Mouse (Mus musculus) layer of hippocampus, adult 9-11 months (tissue): Measurements from ENCODE around the gene Oard1.

ENCODE experiments used
- DNase-seq: peaks from one replicate; pipeline ENCODE4 v3.0.0; 2022

Gene Oard1

GRCm38 (mm10) chr17:48409380-48410298 is at the start of gene Oard1, which contains the start of gene Nfya:
TSS of gene Oard1 (plus strand) at chr17:48410014.
TSS of gene Nfya (minus strand) at chr17:48409906.
- peak; percentile 100 for DNase-seq

DNA sequence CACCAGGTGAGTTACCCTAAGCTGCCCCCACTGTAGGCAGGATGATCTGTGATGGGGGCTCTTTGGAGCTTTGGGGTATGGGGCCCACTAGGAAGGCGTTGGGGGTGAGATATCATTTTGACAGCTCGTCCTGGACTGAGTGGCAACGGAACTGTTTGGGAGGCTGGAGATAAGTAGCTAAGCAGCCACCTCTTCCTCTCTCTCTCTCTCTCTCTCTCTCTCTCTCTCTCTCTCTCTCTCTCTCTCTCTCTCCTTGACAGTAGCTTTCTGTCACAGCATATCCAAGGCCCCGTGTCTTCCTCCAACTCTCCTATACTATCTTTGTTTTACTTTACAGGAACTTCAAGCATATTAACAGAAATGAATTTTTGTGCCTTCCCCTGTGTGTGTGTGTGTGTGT is 49.4 kb upstream of the Oard1 start:
- DNase-seq: no peak

DNA sequence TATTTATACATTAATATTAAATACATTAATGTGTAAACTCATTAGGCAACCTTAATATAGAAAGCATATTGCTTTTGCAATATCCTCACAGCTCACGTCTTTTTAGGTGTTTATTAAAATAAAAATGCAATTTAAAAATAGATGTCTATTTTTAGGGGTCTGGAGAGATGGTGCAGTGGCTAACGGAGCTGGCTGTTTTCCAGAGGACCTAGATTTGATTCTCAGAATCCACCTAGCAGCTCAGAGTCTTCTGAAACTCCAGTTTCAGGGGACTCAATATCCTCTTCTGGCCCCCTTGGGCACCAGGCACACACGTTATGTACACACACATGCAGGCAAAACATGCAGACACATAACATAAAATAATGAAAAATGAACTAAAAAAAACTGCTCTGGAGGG is 47.5 kb upstream of the Oard1 start:
- DNase-seq: no peak

- peak; percentile 18 for DNase-seq
Observed at GRCm38 (mm10) chr17:48362966-48363365, 46.8 kb upstream of the Oard1 start.

GRCm38 (mm10) chr17:48363421-48363965 is 46.3 kb upstream of the Oard1 start:
- no peak for DNase-seq

GRCm38 (mm10) chr17:48365511-48366155 is 44.2 kb upstream of the Oard1 start:
- DNase-seq: no peak

GRCm38 (mm10) chr17:48366806-48367205 is 43.0 kb upstream of the Oard1 start:
- DNase-seq: no peak

DNA sequence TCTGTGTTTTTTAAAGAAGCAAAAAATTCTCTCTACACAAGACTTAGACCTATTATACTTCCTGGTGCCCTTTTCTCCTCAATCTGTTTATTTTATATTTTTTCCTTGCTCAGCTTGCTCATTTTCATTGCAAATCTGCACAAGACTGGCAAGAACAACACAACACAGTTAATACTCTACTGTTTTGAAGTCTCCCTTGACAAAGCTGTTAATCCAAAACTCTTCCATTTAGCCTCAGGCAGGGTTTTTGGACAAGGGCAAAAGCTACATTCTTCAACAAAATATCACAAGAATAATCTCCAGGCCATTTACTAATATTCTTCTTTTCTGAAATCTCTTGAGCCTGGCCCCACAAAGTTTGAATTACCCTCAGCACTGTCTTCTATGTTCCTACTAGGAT is 38.2 kb upstream of the Oard1 start:
- no peak for DNase-seq

DNA sequence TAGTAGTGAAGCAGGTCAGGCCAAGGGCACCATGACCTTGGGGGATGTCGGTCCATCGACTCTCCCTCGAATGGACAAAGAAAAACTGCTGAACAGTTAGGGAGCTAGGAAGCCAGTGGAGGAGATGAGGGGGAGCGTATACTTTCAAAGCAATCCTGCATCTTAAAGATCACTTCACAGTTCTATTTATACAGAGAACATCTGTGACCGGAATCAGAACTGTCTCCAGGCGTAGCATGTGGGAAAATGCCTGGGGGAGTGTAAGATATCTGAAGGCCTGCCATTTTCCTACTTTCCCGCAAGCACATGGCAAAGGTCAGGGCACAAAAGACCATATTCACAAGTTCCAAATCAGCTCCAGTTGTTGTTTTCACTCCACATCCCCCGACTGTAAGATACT is 36.8 kb upstream of the Oard1 start:
- peak; percentile 38 for DNase-seq

DNA sequence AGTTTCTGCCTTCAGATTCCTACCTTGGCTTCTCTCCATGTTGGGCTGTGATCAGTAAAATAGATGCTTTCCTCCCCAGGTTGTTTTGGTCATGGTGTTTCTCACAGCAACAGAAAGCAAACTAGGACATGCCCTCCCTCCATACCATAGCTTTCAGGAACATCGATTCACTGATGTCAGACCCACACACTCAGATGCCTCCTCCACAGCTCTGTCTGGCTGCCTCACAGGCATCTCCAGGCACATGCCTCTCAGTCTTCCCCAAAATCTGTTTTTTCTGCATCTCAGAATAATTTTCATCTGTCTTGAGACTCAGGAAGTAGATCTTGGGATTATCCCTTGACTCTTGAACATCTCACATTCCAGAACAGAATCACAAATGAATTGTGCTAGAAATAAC is 33.7 kb upstream of the Oard1 start:
- no peak for DNase-seq

GRCm38 (mm10) chr17:48379050-48379449 is 30.8 kb upstream of the Oard1 start:
- no peak for DNase-seq

- no peak for DNase-seq
Observed at GRCm38 (mm10) chr17:48385786-48386461, 23.9 kb upstream of the Oard1 start.

- no peak for DNase-seq
Observed at GRCm38 (mm10) chr17:48388666-48389065, 21.1 kb upstream of the Oard1 start.

- DNase-seq: no peak
Observed at GRCm38 (mm10) chr17:48389442-48389841, 20.4 kb upstream of the Oard1 start.

DNA sequence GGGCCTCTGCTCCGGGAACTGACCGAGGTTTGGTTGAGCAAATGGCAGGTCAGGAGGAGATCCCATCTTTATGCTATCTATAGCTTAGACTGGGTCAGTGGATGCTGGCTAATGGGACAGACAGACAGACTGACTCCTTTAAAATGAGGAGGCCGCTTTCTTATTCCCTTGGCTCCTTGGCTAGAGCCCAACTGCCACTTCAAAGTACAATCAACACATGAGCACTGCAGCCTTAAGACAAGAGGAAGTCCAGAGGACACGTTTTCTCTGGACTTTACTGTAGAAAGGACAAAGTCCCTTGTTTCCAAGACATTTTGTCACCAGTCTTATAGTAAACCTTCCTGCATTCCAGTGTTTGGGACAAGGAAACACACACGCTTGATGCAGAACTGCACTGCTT is 18.4 kb upstream of the Oard1 start:
- DNase-seq: no peak

GRCm38 (mm10) chr17:48392616-48393015 is 17.2 kb upstream of the Oard1 start:
- peak; percentile 62 for DNase-seq

DNA sequence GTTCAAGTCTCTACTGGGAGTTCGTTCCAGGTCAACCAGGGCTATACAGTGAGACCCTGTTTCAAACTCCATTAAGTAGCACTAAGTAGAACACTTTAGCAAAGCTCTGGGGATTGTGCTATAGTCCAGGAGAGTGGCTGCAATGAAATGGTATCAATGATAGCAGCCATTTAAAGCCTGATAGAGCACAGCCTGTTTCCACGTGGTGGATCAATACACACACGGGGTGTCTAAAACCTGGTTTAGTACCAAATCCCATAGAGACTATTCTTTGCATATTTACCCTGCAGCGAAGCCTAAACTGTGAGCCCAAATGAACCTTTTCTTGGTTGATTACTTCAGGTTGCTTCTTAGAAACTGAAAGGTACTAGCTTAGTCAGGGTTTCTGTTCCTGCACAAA is 8.1 kb upstream of the Oard1 start:
- DNase-seq: no peak

DNA sequence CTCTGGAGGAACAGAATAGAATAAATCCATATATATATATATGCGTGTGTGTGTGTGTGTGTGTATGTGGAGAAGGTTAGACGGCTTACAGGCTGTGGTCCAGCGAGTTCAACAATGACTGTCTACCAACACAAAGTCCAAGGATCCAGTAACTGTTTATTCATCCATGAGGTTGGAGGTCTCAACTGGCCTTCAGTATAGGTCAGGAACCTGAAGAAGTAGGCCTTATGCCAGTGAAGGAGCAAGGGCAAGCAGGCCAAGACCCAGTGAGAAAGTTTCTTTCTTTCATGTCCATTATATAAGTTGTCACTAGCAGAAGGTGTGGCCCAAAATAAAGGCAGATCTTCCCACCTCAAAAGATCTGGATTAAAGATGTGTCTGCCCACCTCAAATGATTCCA is 7.1 kb upstream of the Oard1 start:
- no peak for DNase-seq

GRCm38 (mm10) chr17:48403848-48404247 is 6.0 kb upstream of the Oard1 start:
- DNase-seq: no peak

- DNase-seq: no peak
Observed at GRCm38 (mm10) chr17:48404706-48405105, 5.1 kb upstream of the Oard1 start.

DNA sequence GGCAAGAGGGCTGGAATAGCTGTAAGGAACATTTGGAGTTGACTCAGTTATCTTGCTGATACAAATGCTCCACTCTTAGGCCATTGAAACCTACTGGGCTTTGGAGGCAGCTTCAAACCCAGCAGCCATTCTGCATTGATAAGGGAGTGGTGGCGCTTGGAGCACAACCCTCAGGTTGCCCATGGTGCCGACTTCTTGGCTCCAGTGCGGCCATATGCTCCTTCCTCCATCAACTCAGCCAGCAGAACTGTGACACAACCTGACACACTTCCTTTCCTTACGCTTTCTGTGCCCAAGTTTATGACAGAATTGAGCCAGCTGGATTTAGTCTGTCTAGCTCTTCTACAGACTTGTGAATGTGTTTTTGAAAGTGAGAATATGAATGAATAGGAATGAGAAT is 2.7 kb upstream of the Oard1 start:
- no peak for DNase-seq

- DNase-seq: no peak
Observed at GRCm38 (mm10) chr17:48407910-48408525, 1.8 kb upstream of the Oard1 start.
